Mouse (Mus musculus): ENCODE data around the gene B130006D01Rik. TPM values are rescaled to one million over a fixed set of nuclear protein-coding genes. Genes with fewer than 3 reads are reported as not detected.

Gene B130006D01Rik
- total and polyA plus RNA-seq, 2 experiments from 2014 or later, result 0.47 to 1.9 TPM

DNA sequence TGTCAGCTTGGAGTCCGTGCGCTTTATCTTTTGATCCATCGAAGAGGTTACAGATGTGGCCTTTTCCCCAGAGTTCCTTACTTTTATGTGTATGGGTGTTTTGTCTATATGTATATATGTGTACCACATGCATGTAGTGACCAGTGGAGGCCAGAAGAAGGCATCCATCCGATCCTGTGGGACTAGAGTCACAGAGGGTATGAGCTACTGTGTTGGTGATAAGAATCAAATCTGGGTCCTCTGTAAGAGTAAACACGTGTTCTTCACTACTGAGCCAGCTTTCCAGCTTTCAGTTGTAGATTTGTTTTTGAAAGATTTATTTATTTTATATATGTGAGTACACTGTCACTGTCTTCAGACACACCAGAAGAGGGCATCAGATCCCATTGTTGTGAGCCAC is 4.6 kb downstream of the B130006D01Rik start:
- Histone ChIP-seq H3K27ac (ENCODE audit: low read depth, low read length) (no peak overlapping the region), H3K9ac (no peak overlapping the region), H3K9me3 (ENCODE audit: low read length) (no peaks in the 10 kb centered on the region), H3K4me1 (ENCODE audit: insufficient read depth) (no peaks in the 10 kb centered on the region), H3K4me2 (ENCODE audit: low read depth) (no peak overlapping the region), H3K27me3 (ENCODE audit: insufficient read depth, low read length) (no peaks in the 10 kb centered on the region), H3K36me3 (ENCODE audit: insufficient read depth) (no peaks in the 10 kb centered on the region), H3K4me3 (ENCODE audit: low read depth, low read length) (no peak overlapping the region)
- ATAC-seq, result no peak
- no peak for TF ChIP-seq CTCF (IDR thresholded peaks at IDR 0.05; ENCODE audit: low read depth)
- DNase-seq, result no peak
- WGBS, result 93% methylated on average over 5 of the region's 5 CpGs

DNA sequence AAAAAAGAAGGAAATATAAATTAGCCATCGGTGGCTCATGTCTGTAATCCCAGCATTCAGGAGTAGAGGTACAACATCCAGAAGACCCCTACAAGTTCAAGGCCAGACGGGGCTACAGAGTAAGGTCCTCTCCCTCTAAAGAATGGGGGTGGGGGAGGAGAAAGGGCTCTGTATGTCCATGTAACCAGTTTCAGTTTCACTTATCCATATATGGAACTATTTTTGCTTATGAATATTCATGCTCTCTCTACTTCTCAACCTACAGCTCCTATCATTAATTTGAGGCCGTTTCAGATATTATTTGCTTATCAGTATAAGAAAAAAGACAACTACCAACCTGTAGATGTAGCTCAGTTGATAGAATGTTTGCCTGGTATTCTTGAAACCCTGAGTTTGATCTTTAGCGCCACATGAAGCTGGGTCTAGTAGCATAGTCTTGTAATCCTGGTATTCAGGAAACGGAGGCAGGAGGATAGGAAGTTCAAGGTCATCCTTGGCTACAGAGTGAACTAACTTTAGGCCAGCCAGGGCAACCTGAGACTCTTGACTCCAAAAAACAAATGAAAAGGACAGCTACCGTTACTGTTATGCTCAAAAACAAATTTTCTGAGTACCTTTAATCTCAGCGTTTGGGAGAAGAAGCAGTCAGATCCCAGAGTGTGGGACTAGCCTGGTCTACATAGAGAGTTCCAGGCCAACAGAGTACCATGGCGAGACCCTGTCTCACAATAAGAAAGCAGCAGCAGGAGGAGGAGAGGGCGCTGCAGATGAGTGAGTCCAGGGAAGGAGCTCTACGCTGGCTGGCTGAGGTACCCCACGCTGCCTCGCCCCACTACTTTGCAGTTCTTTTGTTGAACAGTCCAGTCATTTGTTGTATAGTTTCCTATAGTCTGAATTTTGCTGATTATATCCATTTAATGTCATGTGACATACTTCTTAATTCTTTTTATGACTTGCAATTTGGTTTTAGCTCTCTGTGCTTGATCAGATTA is 5.8 kb downstream of the B130006D01Rik start:
- no peak overlapping the region for H3K4me3 ChIP-seq (ENCODE audit: low read depth, low read length)
- no peaks in the 10 kb centered on the region for H3K9me3 ChIP-seq (ENCODE audit: low read length)
- no peaks in the 10 kb centered on the region for H3K4me1 ChIP-seq (ENCODE audit: insufficient read depth)
- H3K4me2 ChIP-seq (ENCODE audit: low read depth), result no peak overlapping the region
- no peak for ATAC-seq
- no peak overlapping the region for H3K27ac ChIP-seq (ENCODE audit: low read depth, low read length)
- no peak for TF ChIP-seq CTCF (IDR thresholded peaks at IDR 0.05; ENCODE audit: low read depth)
- H3K9ac ChIP-seq, result no peak overlapping the region
- no peaks in the 10 kb centered on the region for H3K27me3 ChIP-seq (ENCODE audit: insufficient read depth, low read length)
- H3K36me3 ChIP-seq (ENCODE audit: insufficient read depth), result no peaks in the 10 kb centered on the region
- 86% methylated on average over 12 of the region's 12 CpGs for WGBS
- DNase-seq, result no peak

DNA sequence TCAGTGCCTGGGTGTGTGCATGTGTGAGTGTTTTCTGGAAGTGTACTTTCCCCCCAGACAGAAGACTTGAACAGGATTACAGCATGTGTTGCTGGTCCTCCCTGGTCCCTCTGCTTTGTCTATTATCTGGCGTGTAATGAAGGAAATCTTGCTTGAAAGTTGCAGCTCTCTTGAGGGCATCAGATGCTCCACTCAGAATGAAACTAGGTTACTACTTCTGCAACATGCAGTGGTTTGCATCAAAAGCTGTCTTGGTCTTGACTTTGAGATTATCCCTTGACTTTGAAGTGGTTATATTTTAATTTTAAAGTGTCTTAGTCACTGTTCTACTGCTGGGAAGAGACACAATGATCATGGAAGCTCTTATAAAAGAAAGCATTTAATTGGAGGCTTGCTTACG is 11.1 kb downstream of the B130006D01Rik start:
- Histone ChIP-seq H3K9me3 (ENCODE audit: low read length) (no peaks in the 10 kb centered on the region), H3K4me2 (ENCODE audit: low read depth) (no peak overlapping the region), H3K4me1 (ENCODE audit: insufficient read depth) (no peaks in the 10 kb centered on the region), H3K27ac (ENCODE audit: low read depth, low read length) (no peak overlapping the region), H3K4me3 (ENCODE audit: low read depth, low read length) (no peak overlapping the region), H3K36me3 (ENCODE audit: insufficient read depth) (no peaks in the 10 kb centered on the region), H3K27me3 (ENCODE audit: insufficient read depth, low read length) (no peaks in the 10 kb centered on the region), H3K9ac (no peak overlapping the region)
- DNase-seq, result no peak
- TF ChIP-seq CTCF (IDR thresholded peaks at IDR 0.05; ENCODE audit: low read depth), result no peak
- 92% methylated on average over 2 of the region's 2 CpGs for WGBS
- ATAC-seq, result no peak

DNA sequence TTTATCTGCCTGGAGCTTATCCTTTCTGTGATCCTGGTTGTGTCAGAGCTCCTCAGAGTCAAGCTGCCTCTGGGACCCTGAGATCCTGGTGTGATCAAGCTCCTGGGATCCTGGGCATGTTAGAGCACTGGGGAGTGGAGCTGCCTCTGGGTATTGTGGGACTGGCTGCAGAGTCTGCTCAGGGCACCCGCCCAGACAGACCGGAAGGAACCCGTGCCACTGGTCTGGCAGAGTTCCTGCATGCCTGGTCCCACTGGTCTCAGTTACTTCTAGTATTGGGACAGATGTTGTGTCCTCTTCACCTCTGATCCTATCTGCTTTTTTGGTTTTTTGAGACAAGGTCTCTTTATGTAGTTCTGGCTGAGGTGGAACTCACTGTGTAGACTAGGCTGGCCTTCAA is 14.4 kb downstream of the B130006D01Rik start:
- TF ChIP-seq CTCF (IDR thresholded peaks at IDR 0.05; ENCODE audit: low read depth), result no peak
- Histone ChIP-seq H3K4me2 (ENCODE audit: low read depth) (no peak overlapping the region), H3K4me3 (ENCODE audit: low read depth, low read length) (no peak overlapping the region), H3K9ac (no peak overlapping the region), H3K4me1 (ENCODE audit: insufficient read depth) (no peaks in the 10 kb centered on the region), H3K27ac (ENCODE audit: low read depth, low read length) (no peak overlapping the region), H3K9me3 (ENCODE audit: low read length) (no peaks in the 10 kb centered on the region), H3K27me3 (ENCODE audit: insufficient read depth, low read length) (no peaks in the 10 kb centered on the region), H3K36me3 (ENCODE audit: insufficient read depth) (no peaks in the 10 kb centered on the region)
- WGBS, result 86% methylated on average over 3 of the region's 3 CpGs
- DNase-seq (no peak), ATAC-seq (no peak)

DNA sequence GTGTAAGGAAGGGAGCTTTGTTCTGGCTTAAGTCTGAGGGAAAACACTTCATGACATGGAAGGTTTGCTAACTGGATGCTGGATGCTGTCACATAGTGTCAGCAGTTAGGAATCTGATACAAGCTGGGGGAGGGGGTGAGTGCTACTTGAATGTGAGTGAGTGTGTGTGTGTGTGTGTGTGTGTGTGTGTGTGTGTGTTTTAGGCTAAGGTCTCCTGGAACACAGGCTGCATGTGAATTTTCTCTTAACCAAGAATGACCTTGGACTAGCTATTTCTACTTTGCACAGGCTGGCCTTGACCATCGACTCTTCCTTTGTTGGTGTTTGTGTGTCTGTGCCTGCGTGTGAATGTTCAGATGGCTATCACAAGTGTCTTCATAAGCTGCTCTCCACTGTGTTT is 21.1 kb downstream of the B130006D01Rik start:
- H3K27ac ChIP-seq (ENCODE audit: low read depth, low read length), result no peak overlapping the region
- DNase-seq (no peak), ATAC-seq (no peak)
- TF ChIP-seq CTCF (IDR thresholded peaks at IDR 0.05; ENCODE audit: low read depth), result no peak
- H3K27me3 ChIP-seq (ENCODE audit: insufficient read depth, low read length), result no peaks in the 10 kb centered on the region
- 0 out of 2 replicates have a peak, but pooled peaks cover 3% of the 10 kb centered on the region for H3K4me1 ChIP-seq (ENCODE audit: insufficient read depth)
- no peak overlapping the region for H3K4me2 ChIP-seq (ENCODE audit: low read depth)
- no peak overlapping the region for H3K9ac ChIP-seq
- H3K9me3 ChIP-seq (ENCODE audit: low read length), result no peaks in the 10 kb centered on the region
- 93% methylated on average over 2 of the region's 2 CpGs for WGBS
- H3K4me3 ChIP-seq (ENCODE audit: low read depth, low read length), result no peak overlapping the region
- H3K36me3 ChIP-seq (ENCODE audit: insufficient read depth), result 0 out of 2 replicates have a peak, but pooled peaks cover 5% of the 10 kb centered on the region

DNA sequence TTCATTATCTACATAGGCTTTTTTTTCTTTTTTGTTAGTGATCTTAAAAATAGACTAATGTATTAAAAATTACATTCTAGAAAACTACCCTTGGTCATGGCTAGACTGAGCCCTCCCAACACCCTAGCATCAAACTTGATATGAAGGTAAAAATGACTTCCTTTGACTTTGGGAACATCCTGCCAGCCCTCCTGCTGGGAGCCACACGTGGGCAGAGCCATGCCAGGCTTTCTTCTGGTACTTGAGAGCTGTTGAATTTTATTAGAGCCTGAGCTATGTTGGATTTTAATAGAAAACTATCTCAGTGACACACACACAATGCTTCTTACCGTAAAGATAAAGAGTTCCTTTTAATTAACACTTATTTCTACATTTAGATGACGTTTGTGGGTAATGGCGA is 23.4 kb downstream of the B130006D01Rik start:
- Histone ChIP-seq H3K4me3 (ENCODE audit: low read depth, low read length) (no peak overlapping the region), H3K9me3 (ENCODE audit: low read length) (no peaks in the 10 kb centered on the region), H3K27ac (ENCODE audit: low read depth, low read length) (no peak overlapping the region), H3K4me1 (ENCODE audit: insufficient read depth) (0 out of 2 replicates have a peak, but pooled peaks cover 3% of the 10 kb centered on the region), H3K4me2 (ENCODE audit: low read depth) (no peak overlapping the region), H3K36me3 (ENCODE audit: insufficient read depth) (peaks cover 15% of the 10 kb centered on the region), H3K27me3 (ENCODE audit: insufficient read depth, low read length) (no peaks in the 10 kb centered on the region), H3K9ac (no peak overlapping the region)
- DNase-seq (no peak), ATAC-seq (no peak)
- no peak for TF ChIP-seq CTCF (IDR thresholded peaks at IDR 0.05; ENCODE audit: low read depth)
- 65% methylated on average over 4 of the region's 4 CpGs for WGBS

DNA sequence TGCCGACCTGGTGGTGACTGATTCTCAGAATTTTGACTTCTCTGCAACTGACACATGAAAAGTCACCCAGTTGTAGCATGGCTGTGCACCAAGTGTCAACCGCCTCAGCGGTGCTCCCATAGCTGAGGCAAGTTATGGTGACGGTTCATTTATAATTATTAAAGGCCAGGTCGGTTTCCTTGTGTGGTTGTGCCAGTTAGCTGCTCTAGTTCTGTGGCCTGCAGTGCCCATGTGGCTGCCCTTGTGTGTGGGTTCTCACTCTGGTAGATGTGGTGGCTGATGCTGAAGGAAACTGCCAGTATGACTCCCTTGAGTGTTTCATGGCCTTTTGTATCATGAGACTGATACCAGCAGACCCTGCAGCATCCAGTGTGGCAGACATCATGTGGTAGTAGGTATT is 24.9 kb downstream of the B130006D01Rik start:
- Histone ChIP-seq H3K9me3 (ENCODE audit: low read length) (no peaks in the 10 kb centered on the region), H3K4me2 (ENCODE audit: low read depth) (no peak overlapping the region), H3K27ac (ENCODE audit: low read depth, low read length) (no peak overlapping the region), H3K4me3 (ENCODE audit: low read depth, low read length) (no peak overlapping the region), H3K36me3 (ENCODE audit: insufficient read depth) (peaks cover 19% of the 10 kb centered on the region), H3K27me3 (ENCODE audit: insufficient read depth, low read length) (no peaks in the 10 kb centered on the region), H3K9ac (no peak overlapping the region), H3K4me1 (ENCODE audit: insufficient read depth) (0 out of 2 replicates have a peak, but pooled peaks cover 3% of the 10 kb centered on the region)
- 85% methylated on average over 5 of the region's 5 CpGs for WGBS
- ATAC-seq, result no peak
- DNase-seq, result no peak
- no peak for TF ChIP-seq CTCF (IDR thresholded peaks at IDR 0.05; ENCODE audit: low read depth)
